Mouse (Mus musculus) bone marrow macrophage, adult 2 months (primary cell): ENCODE data around the gene Rapgef4. TPM values are rescaled to one million over a fixed set of nuclear protein-coding genes. Genes with fewer than 3 reads are reported as not detected.

ENCODE experiments used
- H3K27ac ChIP-seq: 2 replicates; pipeline ENCODE4 v1.5.1; 2012; ENCODE audit warnings: low read depth, low read length; ENCODE audit not compliant: insufficient read depth
- H3K4me1 ChIP-seq: 2 replicates; pipeline ENCODE4 v1.6.1; 2012; ENCODE audit warnings: low read length; ENCODE audit not compliant: control insufficient read depth, insufficient read depth
- H3K4me3 ChIP-seq: 2 replicates; pipeline ENCODE4 v1.5.1; 2012; ENCODE audit warnings: mild to moderate bottlenecking, low read length, moderate library complexity; ENCODE audit not compliant: insufficient read depth
- CTCF ChIP-seq: IDR thresholded peaks from 2 replicates; pipeline ENCODE4 v1.5.1; 2012; ENCODE audit warnings: low read depth, mild to moderate bottlenecking, low read length, moderate library complexity
- POLR2A ChIP-seq: IDR thresholded peaks from 2 replicates; pipeline ENCODE4 v1.6.1; 2012; ENCODE audit warnings: mild to moderate bottlenecking, low read depth, low read length, borderline replicate concordance
- polyA plus RNA-seq: library from polyadenylated mRNA; stranded (reverse); fragments of >200 nt; gene quantifications from 2 replicates; pipeline ENCODE4 v1.2.4, GENCODE M21; 2012; ENCODE audit not compliant: missing spikeins, insufficient read depth, insufficient read length

The Rapgef4 gene
- polyA plus RNA-seq, 1 experiment, result not detected

GRCm38 (mm10) chr2:72042093-72042492 is 61.1 kb downstream of the Rapgef4 start:
- H3K4me3 ChIP-seq, result no peak overlapping the region
- H3K4me1 ChIP-seq, result no peaks in the 10 kb centered on the region
- H3K27ac ChIP-seq, result no peak overlapping the region
- TF ChIP-seq CTCF, result no peak
- no peak for TF ChIP-seq POLR2A

GRCm38 (mm10) chr2:72044191-72044590 is 63.2 kb downstream of the Rapgef4 start:
- no peak overlapping the region for H3K4me3 ChIP-seq
- no peak overlapping the region for H3K27ac ChIP-seq
- H3K4me1 ChIP-seq, result no peaks in the 10 kb centered on the region
- TF ChIP-seq CTCF (no peak), POLR2A (no peak)

GRCm38 (mm10) chr2:72045024-72045423 is 64.0 kb downstream of the Rapgef4 start:
- H3K4me1 ChIP-seq, result no peaks in the 10 kb centered on the region
- TF ChIP-seq POLR2A (no peak), CTCF (no peak)
- H3K4me3 ChIP-seq, result no peak overlapping the region
- no peak overlapping the region for H3K27ac ChIP-seq

- TF ChIP-seq POLR2A (no peak), CTCF (no peak)
- no peaks in the 10 kb centered on the region for H3K4me1 ChIP-seq
- H3K27ac ChIP-seq, result no peak overlapping the region
- no peak overlapping the region for H3K4me3 ChIP-seq
Measured at GRCm38 (mm10) chr2:72045659-72046058, 64.6 kb downstream of the Rapgef4 start.

GRCm38 (mm10) chr2:72050451-72050850 is 69.4 kb downstream of the Rapgef4 start:
- TF ChIP-seq POLR2A, result no peak
- no peak for TF ChIP-seq CTCF
- Histone ChIP-seq H3K27ac (no peak overlapping the region), H3K4me3 (no peak overlapping the region), H3K4me1 (no peaks in the 10 kb centered on the region)

- no peak overlapping the region for H3K27ac ChIP-seq
- TF ChIP-seq POLR2A (no peak), CTCF (no peak)
Measured at GRCm38 (mm10) chr2:72054280-72054679, 73.2 kb downstream of the Rapgef4 start.

GRCm38 (mm10) chr2:72054736-72055135 is 73.7 kb downstream of the Rapgef4 start:
- no peak overlapping the region for H3K4me3 ChIP-seq
- H3K4me1 ChIP-seq, result no peaks in the 10 kb centered on the region
- TF ChIP-seq POLR2A (no peak), CTCF (no peak)
- H3K27ac ChIP-seq, result no peak overlapping the region

More at GRCm38 (mm10) chr2:72054280-72054679, 73.2 kb downstream of the Rapgef4 start:
- Histone ChIP-seq H3K4me1 (no peaks in the 10 kb centered on the region), H3K4me3 (no peak overlapping the region)

- Histone ChIP-seq H3K4me3 (no peak overlapping the region), H3K27ac (no peak overlapping the region), H3K4me1 (no peaks in the 10 kb centered on the region)
- TF ChIP-seq CTCF (no peak), POLR2A (no peak)
Measured at GRCm38 (mm10) chr2:72055476-72055875, 74.4 kb downstream of the Rapgef4 start.

- H3K4me3 ChIP-seq, result no peak overlapping the region
- no peaks in the 10 kb centered on the region for H3K4me1 ChIP-seq
- TF ChIP-seq POLR2A (no peak), CTCF (no peak)
- no peak overlapping the region for H3K27ac ChIP-seq
Measured at GRCm38 (mm10) chr2:72056081-72056874, 75.2 kb downstream of the Rapgef4 start.

GRCm38 (mm10) chr2:72062931-72063330 is 81.9 kb downstream of the Rapgef4 start:
- Histone ChIP-seq H3K4me3 (no peak overlapping the region), H3K27ac (no peak overlapping the region), H3K4me1 (no peaks in the 10 kb centered on the region)
- TF ChIP-seq CTCF, result no peak
